Mouse (Mus musculus) liver, postnatal 0 days (tissue): Measurements from ENCODE around the gene Cryba1. TPM values are rescaled to one million over a fixed set of nuclear protein-coding genes. Genes with fewer than 3 reads are reported as not detected.

Source experiments
- ATAC-seq: fragments of 200-750 bp; cut with Nextera tagmentation; 2 replicates; pipeline ENCODE4 v1.8.0; 2017; ENCODE audit warnings: mild to moderate bottlenecking, moderate library complexity
- DNase-seq: peaks from one replicate; pipeline ENCODE4 v3.0.0-alpha.2; 2016
- H3K27ac ChIP-seq: fragments of 300-500 bp; sonication (generic); 2 replicates; pipeline ENCODE4 v1.5.1; 2014; ENCODE audit warnings: antibody characterized with exemption, moderate library complexity, mild to moderate bottlenecking, low read depth
- H3K27me3 ChIP-seq: fragments of 300-500 bp; sonication (generic); 2 replicates; pipeline ENCODE4 v1.6.1; 2014; ENCODE audit warnings: low read length, control low read depth, mixed read lengths; ENCODE audit not compliant: insufficient read depth
- H3K36me3 ChIP-seq: fragments of 300-500 bp; sonication (generic); replicated peaks from 2 replicates; pipeline ENCODE4 v1.6.1; 2014; ENCODE audit warnings: mild to moderate bottlenecking, control low read depth, low read length, moderate library complexity, mixed read lengths; ENCODE audit not compliant: insufficient read depth
- H3K4me1 ChIP-seq: fragments of 300-500 bp; sonication (generic); 2 replicates; pipeline ENCODE4 v1.6.1; 2014; ENCODE audit warnings: antibody characterized with exemption, mild to moderate bottlenecking, control low read depth; ENCODE audit not compliant: insufficient read depth
- H3K4me2 ChIP-seq: fragments of 300-500 bp; sonication (generic); 2 replicates; pipeline ENCODE4 v1.6.1; 2014; ENCODE audit warnings: low read depth, mild to moderate bottlenecking, low read length, moderate library complexity, mixed read lengths
- H3K4me3 ChIP-seq: fragments of 300-500 bp; sonication (generic); 2 replicates; pipeline ENCODE4 v1.5.1; 2014; ENCODE audit warnings: low read depth, low read length
- H3K9ac ChIP-seq: fragments of 300-500 bp; sonication (generic); replicated peaks from 2 replicates; pipeline ENCODE4 v1.6.1; 2014; ENCODE audit warnings: mild to moderate bottlenecking, moderate library complexity
- H3K9me3 ChIP-seq: fragments of 300-500 bp; sonication (generic); 2 replicates; pipeline ENCODE4 v1.6.1; 2016; ENCODE audit warnings: mild to moderate bottlenecking, control low read depth, low read length, mixed read lengths
- CTCF ChIP-seq: sonication (generic); IDR thresholded peaks from 2 replicates; pipeline ENCODE4 v1.5.1; 2016; ENCODE audit warnings: antibody characterized with exemption, low read depth
- EP300 ChIP-seq: IDR thresholded peaks from 2 replicates; pipeline ENCODE4 v1.6.1; 2016; ENCODE audit warnings: antibody characterized with exemption, low read depth, mild to moderate bottlenecking
- WGBS: fragments of 180-500 bp; shearing (Covaris S2); extraction: QIAGEN DNeasy Blood & Tissue Kit; methylation state at CpG from one replicate; pipeline ENCODE4 v1.1.7; 2014; ENCODE audit not compliant: insufficient replicate concordance; 5-methylcytosine and 5-hydroxymethylcytosine counted together
- polyA plus RNA-seq: library from polyadenylated mRNA; unstranded; fragments of >200 nt; fragmentation: Nextera tagmentation; extraction: Ambion mirVana; gene quantifications from 2 replicates; pipeline ENCODE4 v1.2.1, GENCODE M21; 2015

Cryba1 gene
- polyA plus RNA-seq, 1 experiment from 2014 or later: not detected

GRCm38 (mm10) chr11:77764694-77765458 lies 39.8 kb upstream of the Cryba1 start:
- H3K4me2 ChIP-seq: peak overlapping the region; percentile 98
- H3K9ac ChIP-seq: peak overlapping the region; percentile 96
- H3K4me1 ChIP-seq: peaks cover 44% of the 10 kb centered on the region
- H3K9me3 ChIP-seq: no peaks in the 10 kb centered on the region
- H3K36me3 ChIP-seq: no peaks in the 10 kb centered on the region
- DNase-seq: peak; percentile 78
- TF ChIP-seq CTCF: no peak
- TF ChIP-seq EP300: no peak
- H3K27ac ChIP-seq: peak overlapping the region; percentile 93
- peak overlapping the region; percentile 96 for H3K4me3 ChIP-seq
- no peaks in the 10 kb centered on the region for H3K27me3 ChIP-seq
- WGBS: 44% methylated on average over 9 of the region's 9 CpGs
- ATAC-seq: peak; percentile 49

GRCm38 (mm10) chr11:77763673-77764340 lies 38.7 kb upstream of the Cryba1 start:
- peak overlapping the region; percentile 96 for H3K4me3 ChIP-seq
- peaks cover 36% of the 10 kb centered on the region for H3K4me1 ChIP-seq
- DNase-seq (peak; percentile 84), ATAC-seq (peak; percentile 69)
- peak overlapping the region; percentile 98 for H3K4me2 ChIP-seq
- peak overlapping the region; percentile 96 for H3K9ac ChIP-seq
- no peaks in the 10 kb centered on the region for H3K36me3 ChIP-seq
- H3K9me3 ChIP-seq: no peaks in the 10 kb centered on the region
- no peaks in the 10 kb centered on the region for H3K27me3 ChIP-seq
- peak overlapping the region; percentile 93 for H3K27ac ChIP-seq
- no peak for TF ChIP-seq CTCF
- TF ChIP-seq EP300: no peak
- 6% methylated on average over 26 of the region's 26 CpGs for WGBS

GRCm38 (mm10) chr11:77762783-77763672 lies 37.9 kb upstream of the Cryba1 start, which contains the start of gene Myo18a:
Gene Myo18a (plus strand): TSS chr11:77763246.
- H3K9ac ChIP-seq: peak within 1 kb of the TSS; percentile 96
- WGBS: 4% methylated on average over 52 of the region's 79 CpGs
- no peaks in the 10 kb centered on the region for H3K27me3 ChIP-seq
- peak within 1 kb of the TSS; percentile 96 for H3K4me3 ChIP-seq
- no peaks in the 10 kb centered on the region for H3K36me3 ChIP-seq
- peak within 1 kb of the TSS; percentile 98 for H3K4me2 ChIP-seq
- TF ChIP-seq EP300 (no peak), CTCF (peak; percentile 76)
- ATAC-seq (peak; percentile 74), DNase-seq (peak; percentile 91)
- H3K9me3 ChIP-seq: no peaks in the 10 kb centered on the region
- peak within 1 kb of the TSS; percentile 93 for H3K27ac ChIP-seq
- peaks cover 36% of the 10 kb centered on the region for H3K4me1 ChIP-seq

DNA sequence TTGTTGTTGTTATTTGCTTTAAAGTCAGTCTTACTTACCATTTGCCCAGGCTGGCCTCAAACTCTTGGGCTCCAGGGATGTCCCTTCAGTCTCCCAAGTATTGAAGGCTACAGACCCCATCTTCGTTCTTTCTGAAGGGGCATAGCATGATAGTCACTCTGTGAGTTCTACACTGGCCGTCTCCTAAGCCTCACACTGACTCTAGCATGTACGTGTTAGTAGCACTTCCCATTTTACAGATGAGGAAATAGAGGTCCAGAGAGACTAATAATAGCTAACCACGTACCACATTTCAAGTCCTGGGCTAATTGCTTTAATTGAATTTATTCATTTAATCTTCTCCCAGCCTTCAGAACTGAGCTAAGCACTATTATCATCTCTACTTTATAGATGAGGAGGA lies 34.9 kb upstream of the Cryba1 start:
- TF ChIP-seq CTCF: no peak
- no peak for TF ChIP-seq EP300
- no peak overlapping the region for H3K9ac ChIP-seq
- ATAC-seq: no peak
- H3K4me2 ChIP-seq: no peak overlapping the region
- H3K4me3 ChIP-seq: no peak overlapping the region
- H3K36me3 ChIP-seq: no peaks in the 10 kb centered on the region
- WGBS: 61% methylated on average over 4 of the region's 4 CpGs
- peaks cover 12% of the 10 kb centered on the region for H3K4me1 ChIP-seq
- no peak overlapping the region for H3K27ac ChIP-seq
- no peaks in the 10 kb centered on the region for H3K9me3 ChIP-seq
- H3K27me3 ChIP-seq: no peaks in the 10 kb centered on the region
- DNase-seq: no peak

- DNase-seq (no peak), ATAC-seq (no peak)
- peaks cover 14% of the 10 kb centered on the region for H3K4me1 ChIP-seq
- H3K27me3 ChIP-seq: no peaks in the 10 kb centered on the region
- 0 out of 2 replicates have a peak overlapping the region, but pooled peaks have one; percentile 35 for H3K4me2 ChIP-seq
- no peak overlapping the region for H3K9ac ChIP-seq
- TF ChIP-seq CTCF (no peak), EP300 (no peak)
- no peak overlapping the region for H3K4me3 ChIP-seq
- H3K27ac ChIP-seq: no peak overlapping the region
- no peaks in the 10 kb centered on the region for H3K9me3 ChIP-seq
- 56% methylated on average over 3 of the region's 3 CpGs for WGBS
- no peaks in the 10 kb centered on the region for H3K36me3 ChIP-seq
These were observed 28.4 kb upstream of the Cryba1 start for GRCm38 (mm10) chr11:77753469-77753868.

GRCm38 (mm10) chr11:77752525-77752924 lies 27.4 kb upstream of the Cryba1 start:
- DNase-seq: no peak
- Histone ChIP-seq H3K27me3 (no peaks in the 10 kb centered on the region), H3K4me3 (no peak overlapping the region), H3K27ac (no peak overlapping the region; the same call in 1 of the 2 replicates), H3K9ac (no peak overlapping the region), H3K36me3 (no peaks in the 10 kb centered on the region), H3K4me1 (peaks cover 14% of the 10 kb centered on the region), H3K9me3 (no peaks in the 10 kb centered on the region), H3K4me2 (peak overlapping the region; percentile 35)
- TF ChIP-seq CTCF (no peak), EP300 (no peak)
- no peak for ATAC-seq
- 56% methylated on average over 5 of the region's 5 CpGs for WGBS
